Mouse (Mus musculus) naive thymus-derived CD4-positive, alpha-beta T cell, adult 2 months (primary cell): ENCODE measurements at regions not wholly inside any gene's neighbourhood (a gene's known extent, or its start where the extent isn't known, plus 50 kb on each side); places are given as distances from the start of the nearest gene placed in this dataset.

Source experiments
- DNase-seq: peaks from one replicate; pipeline ENCODE4 v3.0.0-alpha.2; 2011; ENCODE audit warnings: low read depth

- no peak for DNase-seq
Observed at GRCm38 (mm10) chr4:95230461-95230860, 178.4 kb upstream of the Jun start.

GRCm38 (mm10) chr4:95233034-95233433 lies 181.0 kb upstream of the Jun start:
- DNase-seq: no peak

DNA sequence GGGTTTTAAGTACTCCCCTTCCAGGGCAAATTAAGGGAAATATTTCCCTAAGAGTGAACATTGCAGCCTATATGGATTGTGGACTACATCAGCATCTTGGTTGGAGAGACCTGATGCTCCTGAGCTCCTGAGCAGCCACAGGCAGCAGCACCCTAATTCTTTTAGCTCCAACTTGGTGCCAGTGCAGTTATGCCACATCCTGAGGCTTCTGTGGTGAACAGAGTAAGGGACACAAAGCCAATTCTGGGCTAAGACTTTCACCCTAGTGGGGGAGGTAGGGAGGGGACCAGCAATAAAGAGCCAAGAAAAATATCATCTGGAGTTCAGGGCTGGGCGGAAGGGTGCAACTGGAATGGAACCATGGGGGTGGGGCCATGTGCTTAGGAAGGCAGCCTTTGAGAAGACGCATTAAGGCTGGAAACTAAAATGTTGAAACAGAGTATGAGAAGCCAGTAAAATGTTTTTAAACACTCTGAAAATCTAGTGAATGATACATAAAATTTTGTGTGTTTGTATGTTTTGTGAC lies 182.1 kb upstream of the Jun start:
- no peak for DNase-seq

DNA sequence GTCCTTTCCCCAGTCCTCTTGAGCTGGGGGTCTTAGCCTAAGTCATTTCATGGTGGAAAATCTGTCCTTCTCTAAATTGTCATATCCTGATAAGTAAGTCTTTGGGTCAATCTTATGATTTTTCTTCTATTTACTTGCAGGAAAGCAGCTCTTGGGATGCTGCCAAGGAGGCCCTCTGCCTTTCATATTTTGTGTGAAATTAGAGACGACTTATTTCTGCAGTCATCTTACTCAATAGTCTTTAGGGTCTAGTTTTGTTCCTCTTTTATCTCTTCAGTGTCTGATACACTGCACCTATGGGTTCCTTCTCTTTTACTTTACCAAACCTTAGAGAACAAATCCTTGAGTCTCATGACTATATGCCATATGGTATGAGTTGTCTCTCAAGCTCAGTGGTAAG lies 196.0 kb upstream of the Jun start:
- DNase-seq: no peak

GRCm38 (mm10) chr4:95249031-95249430 lies 197.0 kb upstream of the Jun start:
- no peak for DNase-seq

DNA sequence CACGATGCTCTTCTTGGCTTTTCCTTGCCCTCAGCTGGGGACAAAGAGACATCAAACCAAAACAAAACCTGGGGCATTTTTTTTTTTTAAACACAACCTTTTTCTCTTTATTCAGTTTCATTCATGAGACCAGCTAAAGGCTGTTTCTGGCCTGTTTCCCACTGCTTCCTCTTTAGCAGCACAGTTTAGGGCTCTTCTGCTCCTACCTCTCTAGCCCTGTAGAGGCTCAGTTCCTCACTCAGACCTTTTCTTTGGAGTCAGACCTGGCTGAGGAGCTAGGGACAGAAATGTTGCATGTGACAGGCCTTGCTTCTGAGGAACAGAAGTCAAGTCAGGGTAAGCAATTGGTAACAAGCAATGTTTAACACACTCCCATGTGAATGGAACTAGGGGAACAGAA lies 198.1 kb upstream of the Jun start:
- no peak for DNase-seq

GRCm38 (mm10) chr4:95269766-95270165 lies 217.7 kb upstream of the Jun start:
- peak; percentile 16 for DNase-seq

GRCm38 (mm10) chr4:95270389-95270788 lies 218.4 kb upstream of the Jun start:
- no peak for DNase-seq

DNA sequence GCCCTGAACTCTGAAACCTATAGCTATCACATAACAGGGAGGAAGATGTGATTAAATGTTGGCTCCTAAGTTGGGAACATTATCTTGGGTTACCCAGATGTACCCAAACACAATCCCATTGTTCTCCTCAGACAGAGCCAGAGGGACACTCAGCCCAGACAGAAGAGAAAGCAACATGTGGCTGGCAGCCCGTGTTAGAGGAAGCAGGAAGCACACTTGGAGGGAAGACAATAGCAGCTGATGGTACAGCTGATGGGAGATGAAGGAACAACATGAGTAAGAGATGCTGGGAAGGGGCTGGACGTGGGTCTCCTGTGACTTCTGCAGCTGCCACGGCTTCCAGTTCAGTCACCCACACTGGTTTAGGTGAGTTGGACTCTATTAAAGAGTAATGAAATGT lies 224.2 kb upstream of the Jun start:
- no peak for DNase-seq

DNA sequence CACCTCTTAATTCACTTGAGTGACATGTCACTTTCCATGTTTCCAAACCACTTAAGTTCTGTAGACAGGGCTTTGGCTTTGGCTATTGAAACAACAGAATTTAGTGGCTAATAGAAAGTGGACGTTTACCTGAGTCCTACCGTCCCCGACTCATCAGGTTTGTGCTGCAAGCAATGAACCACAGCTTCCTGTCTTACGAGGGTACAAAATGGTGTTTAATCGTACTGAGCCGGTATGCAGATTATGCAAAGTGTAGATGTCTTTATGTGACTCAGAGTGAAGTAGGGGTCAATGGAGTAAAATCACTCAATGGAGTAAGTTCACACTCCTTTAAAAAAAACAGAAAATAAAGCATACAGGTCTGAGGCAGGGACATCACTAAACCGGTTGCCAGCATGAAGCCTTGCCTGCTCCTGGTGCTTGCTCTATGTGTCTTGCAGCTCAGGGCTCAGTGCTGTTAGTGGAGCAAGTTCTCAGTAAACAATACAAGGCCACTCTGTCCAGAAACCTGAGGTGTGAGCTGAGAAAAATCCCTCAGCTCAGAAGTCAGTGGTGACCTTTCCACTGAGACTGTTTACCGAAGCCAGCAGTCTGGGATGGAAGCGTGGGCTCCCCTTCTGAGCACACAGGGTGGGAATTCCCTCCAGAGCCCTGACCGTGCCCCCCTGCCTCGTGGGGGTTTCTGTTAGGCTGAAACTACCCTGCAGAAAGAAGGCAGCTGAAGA lies 226.1 kb upstream of the Jun start:
- peak; percentile 22 for DNase-seq

DNA sequence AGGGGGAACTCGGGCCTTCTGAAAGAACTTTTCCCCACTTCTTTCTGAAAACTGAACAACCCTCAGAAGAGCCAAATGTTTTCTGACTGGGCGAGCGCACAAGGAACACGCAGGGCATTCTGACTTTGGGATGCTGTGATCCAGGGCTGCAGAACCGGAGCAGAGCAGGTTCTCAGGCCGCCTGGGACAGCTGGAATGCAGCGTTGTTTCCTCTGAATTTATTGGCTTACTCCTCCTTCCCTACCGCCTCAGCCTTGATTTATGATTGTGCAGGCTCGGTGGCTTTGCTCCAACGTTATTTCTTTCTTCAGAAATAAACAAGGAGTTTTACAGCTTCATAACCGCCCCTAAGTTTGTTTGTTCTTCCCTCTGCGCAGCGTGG lies 226.7 kb upstream of the Jun start:
- no peak for DNase-seq

DNA sequence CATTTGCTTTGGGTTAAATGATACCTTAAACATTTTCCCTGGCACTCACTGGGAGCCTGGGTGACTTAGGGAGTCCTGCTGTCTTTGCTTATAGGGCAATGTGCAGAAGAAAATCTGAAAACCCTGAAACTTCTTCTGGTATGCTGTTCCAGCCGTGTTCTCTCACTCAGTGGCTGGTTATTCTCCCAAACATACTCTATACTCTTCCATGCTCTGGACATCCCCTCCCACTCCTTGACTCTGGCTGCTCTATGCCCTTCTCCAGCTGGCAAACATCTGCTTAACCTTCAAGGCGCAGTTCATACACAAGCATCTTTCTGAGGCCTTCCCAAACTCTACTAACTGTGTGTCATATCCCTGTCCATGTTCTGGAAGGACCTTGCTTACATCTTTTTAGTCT lies 227.2 kb upstream of the Jun start:
- no peak for DNase-seq

DNA sequence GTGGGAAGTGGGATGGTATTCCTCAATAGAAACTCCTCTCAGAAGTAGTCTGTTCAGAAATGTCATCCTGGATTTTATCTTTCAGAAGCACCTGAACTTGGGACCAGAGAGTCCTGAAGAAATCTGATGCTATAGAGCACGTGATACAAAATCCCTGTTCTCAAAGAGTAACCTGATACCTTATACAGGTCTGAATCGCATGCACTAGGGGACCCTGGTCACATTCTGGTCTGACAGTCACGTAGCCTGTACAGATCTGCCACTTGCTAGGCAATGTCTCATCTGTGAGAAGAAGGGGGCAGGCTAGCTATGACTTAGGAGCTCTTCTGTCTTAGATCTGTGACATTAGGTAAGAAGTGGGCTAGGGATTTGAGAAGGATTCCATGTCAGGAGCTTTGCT lies 230.1 kb upstream of the Jun start:
- no peak for DNase-seq

GRCm38 (mm10) chr4:95283789-95284188 lies 231.8 kb upstream of the Jun start:
- no peak for DNase-seq

DNA sequence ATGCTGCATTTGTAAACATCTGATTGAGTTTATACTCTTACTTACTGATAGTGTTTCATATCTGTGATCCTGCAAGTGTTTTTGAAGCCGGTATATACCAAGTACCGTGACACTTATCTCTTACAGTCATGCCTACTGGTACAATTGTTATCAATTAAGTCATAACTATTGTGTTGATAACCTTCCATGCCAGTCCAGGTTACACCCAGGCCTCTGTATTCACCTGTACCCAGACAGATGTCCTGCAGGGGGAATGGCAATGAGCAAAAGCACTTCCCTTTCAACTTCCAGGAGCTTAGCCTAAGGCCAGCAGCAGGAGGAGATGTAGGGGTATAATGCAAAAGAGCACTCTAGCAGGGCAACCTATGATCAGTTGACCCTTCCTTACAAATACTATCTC lies 232.2 kb upstream of the Jun start:
- no peak for DNase-seq

DNA sequence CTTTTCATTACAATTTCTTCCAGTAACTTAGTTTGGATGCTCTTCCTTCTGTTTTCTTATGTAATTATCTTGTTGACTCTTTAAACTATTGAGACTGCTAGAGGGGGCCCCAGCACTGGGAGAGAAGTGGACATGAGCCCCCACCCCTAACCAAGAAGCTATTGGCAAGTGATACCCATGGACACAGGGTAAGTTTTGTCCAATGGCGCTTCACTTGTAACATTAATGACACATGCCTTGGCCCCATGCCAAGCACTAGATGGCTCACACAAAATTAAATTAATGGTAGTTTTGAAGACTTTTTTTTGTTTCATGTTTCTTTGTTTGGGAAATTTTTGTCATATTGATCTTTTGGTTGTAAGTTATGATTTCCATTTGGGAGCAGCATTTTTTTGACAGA lies 232.7 kb upstream of the Jun start:
- no peak for DNase-seq

- DNase-seq: no peak
Observed at GRCm38 (mm10) chr4:95290321-95290720, 238.3 kb upstream of the Jun start.

- peak; percentile 14 for DNase-seq
Observed at GRCm38 (mm10) chr4:95294110-95294509, 242.1 kb upstream of the Jun start.

- no peak for DNase-seq
Observed at GRCm38 (mm10) chr4:95301907-95302306, 249.9 kb upstream of the Jun start.

DNA sequence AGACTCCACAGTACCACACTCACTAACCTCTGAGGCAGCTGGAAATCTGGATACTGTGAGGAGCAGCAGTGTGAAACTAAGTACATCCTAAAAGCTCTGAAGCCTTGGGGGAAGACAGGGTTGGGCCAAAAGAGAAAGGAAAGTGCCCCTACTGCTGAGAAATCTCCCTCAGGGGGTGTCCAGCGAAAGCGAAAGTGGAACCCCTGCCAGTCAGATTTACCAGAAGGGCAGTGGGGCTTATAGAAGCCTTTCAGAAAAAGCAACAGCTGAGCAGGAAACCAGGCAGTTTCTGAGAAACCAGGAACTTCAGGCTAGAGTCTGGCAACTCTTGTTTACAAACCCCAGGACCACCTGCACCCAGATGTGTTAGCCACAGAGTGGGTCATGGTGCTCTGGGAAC lies 251.3 kb upstream of the Jun start:
- no peak for DNase-seq

- DNase-seq: peak; percentile 18
Observed at GRCm38 (mm10) chr4:95304006-95304405, 252.0 kb upstream of the Jun start.

DNA sequence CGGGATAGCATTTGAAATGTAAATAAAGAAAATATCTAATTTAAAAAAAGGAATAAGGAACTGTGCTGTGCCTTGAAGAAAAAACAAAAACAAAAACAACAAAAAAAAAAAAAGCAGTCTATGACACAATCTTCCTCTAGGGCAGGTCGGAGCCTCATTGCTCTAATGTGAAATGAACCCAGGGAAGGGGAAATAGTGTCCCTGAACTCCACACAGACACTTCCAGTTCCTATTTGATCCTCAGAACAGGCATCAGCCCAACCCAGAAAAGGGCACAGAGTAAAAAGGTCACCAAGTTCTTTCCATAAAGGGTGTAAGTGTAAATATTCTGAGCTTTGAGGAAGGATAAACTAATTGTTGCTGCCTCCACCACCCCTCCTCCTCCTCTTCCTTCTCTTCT lies 250.2 kb upstream of the Fggy start:
- no peak for DNase-seq

GRCm38 (mm10) chr4:95308469-95308895 lies 248.8 kb upstream of the Fggy start:
- no peak for DNase-seq

GRCm38 (mm10) chr4:95310410-95310809 lies 246.9 kb upstream of the Fggy start:
- DNase-seq: no peak
